Mouse (Mus musculus): ENCODE results near the gene Fam240a.

The Fam240a gene

GRCm38 (mm10) chr9:110916786-110917185 is at the start of gene Fam240a:
TSS of gene Fam240a (minus strand) at chr9:110916861.
- DNase-seq, result no peak

GRCm38 (mm10) chr9:110965910-110966231 is 49.2 kb upstream of the Fam240a start:
- no peak for DNase-seq

- DNase-seq, result no peak
Measured at GRCm38 (mm10) chr9:110965062-110965909, 48.6 kb upstream of the Fam240a start.

GRCm38 (mm10) chr9:110963566-110964115 is 47.0 kb upstream of the Fam240a start:
- DNase-seq, result no peak

- no peak for DNase-seq
Measured at GRCm38 (mm10) chr9:110961386-110961785, 44.7 kb upstream of the Fam240a start.

GRCm38 (mm10) chr9:110960230-110961149 is 43.8 kb upstream of the Fam240a start:
- no peak for DNase-seq

GRCm38 (mm10) chr9:110959669-110960068 is 43.0 kb upstream of the Fam240a start:
- DNase-seq, result no peak

- no peak for DNase-seq
Measured at GRCm38 (mm10) chr9:110955962-110956361, 39.3 kb upstream of the Fam240a start.

- DNase-seq, result peak; percentile 60
Measured at GRCm38 (mm10) chr9:110954681-110955445, 38.2 kb upstream of the Fam240a start.

- DNase-seq, result peak; percentile 60
Measured at GRCm38 (mm10) chr9:110953550-110954461, 37.1 kb upstream of the Fam240a start.

GRCm38 (mm10) chr9:110952931-110953549 is 36.4 kb upstream of the Fam240a start:
- no peak for DNase-seq

GRCm38 (mm10) chr9:110952398-110952797 is 35.7 kb upstream of the Fam240a start:
- DNase-seq, result no peak

GRCm38 (mm10) chr9:110951866-110952265 is 35.2 kb upstream of the Fam240a start:
- DNase-seq, result no peak

- DNase-seq, result no peak
Measured at GRCm38 (mm10) chr9:110951397-110951796, 34.7 kb upstream of the Fam240a start, which contains the start of gene Lrrc2. TSS of gene Lrrc2 (plus strand) at chr9:110951545.

GRCm38 (mm10) chr9:110950109-110950508 is 33.4 kb upstream of the Fam240a start:
- DNase-seq, result no peak

GRCm38 (mm10) chr9:110948813-110949310 is 32.2 kb upstream of the Fam240a start:
- DNase-seq, result no peak

GRCm38 (mm10) chr9:110947900-110948299 is 31.2 kb upstream of the Fam240a start:
- no peak for DNase-seq

- DNase-seq, result no peak
Measured at GRCm38 (mm10) chr9:110947261-110947661, 30.6 kb upstream of the Fam240a start.

GRCm38 (mm10) chr9:110946548-110947044 is 29.9 kb upstream of the Fam240a start:
- no peak for DNase-seq

GRCm38 (mm10) chr9:110945926-110946325 is 29.3 kb upstream of the Fam240a start, which contains the start of gene Tdgf1:
TSS of gene Tdgf1 (minus strand) at chr9:110946158.
- DNase-seq, result no peak

All from kidney, adult 9 months (tissue).